Mouse (Mus musculus) retina, embryonic 14.5 days (tissue): ENCODE measurements at regions not wholly inside any gene's neighbourhood (a gene's known extent, or its start where the extent isn't known, plus 50 kb on each side); places are given as distances from the start of the nearest gene placed in this dataset.

Source experiments
- DNase-seq: peaks from one replicate; pipeline ENCODE4 v3.0.0-alpha.2; 2015; ENCODE audit warnings: low spot score

GRCm38 (mm10) chr19:59646231-59646630, 188.1 kb downstream of the Emx2 start:
- DNase-seq: no peak

GRCm38 (mm10) chr19:59646656-59647055, 188.5 kb downstream of the Emx2 start:
- peak; percentile 56 for DNase-seq

- no peak for DNase-seq
Observed at GRCm38 (mm10) chr19:59649421-59649820, 191.2 kb downstream of the Emx2 start.

- no peak for DNase-seq
Observed at GRCm38 (mm10) chr19:59650611-59651329, 192.6 kb downstream of the Emx2 start.

GRCm38 (mm10) chr19:59653631-59654367, 195.6 kb downstream of the Emx2 start:
- peak; percentile 40 for DNase-seq

- DNase-seq: no peak
Observed at GRCm38 (mm10) chr19:59655321-59655720, 197.1 kb downstream of the Emx2 start.

- DNase-seq: no peak
Observed at GRCm38 (mm10) chr19:59669793-59670192, 211.6 kb downstream of the Emx2 start.

- DNase-seq: no peak
Observed at GRCm38 (mm10) chr19:59673537-59673936, 215.4 kb downstream of the Emx2 start.

GRCm38 (mm10) chr19:59679191-59679590, 221.0 kb downstream of the Emx2 start:
- DNase-seq: no peak

- no peak for DNase-seq
Observed at GRCm38 (mm10) chr19:59680356-59680755, 222.2 kb downstream of the Emx2 start.

- DNase-seq: no peak
Observed at GRCm38 (mm10) chr19:59684292-59684691, 226.1 kb downstream of the Emx2 start.

- DNase-seq: no peak
Observed at GRCm38 (mm10) chr19:59685826-59686717, 227.9 kb downstream of the Emx2 start.

- no peak for DNase-seq
Observed at GRCm38 (mm10) chr19:59687206-59687605, 229.0 kb downstream of the Emx2 start.

- DNase-seq: no peak
Observed at GRCm38 (mm10) chr19:59687681-59688080, 229.5 kb downstream of the Emx2 start.

- DNase-seq: no peak
Observed at GRCm38 (mm10) chr19:59691541-59692096, 233.4 kb downstream of the Emx2 start.

GRCm38 (mm10) chr19:59697628-59698027, 239.5 kb downstream of the Emx2 start:
- DNase-seq: peak; percentile 73

- DNase-seq: no peak
Observed at GRCm38 (mm10) chr19:59700187-59700586, 242.0 kb downstream of the Emx2 start.

GRCm38 (mm10) chr19:59707106-59707505, 236.3 kb downstream of the Rab11fip2 start:
- DNase-seq: no peak

- DNase-seq: no peak
Observed at GRCm38 (mm10) chr19:59709180-59709579, 234.3 kb downstream of the Rab11fip2 start.

GRCm38 (mm10) chr19:59715086-59715485, 228.4 kb downstream of the Rab11fip2 start:
- no peak for DNase-seq

- peak; percentile 45 for DNase-seq
Observed at GRCm38 (mm10) chr19:59717813-59718483, 225.5 kb downstream of the Rab11fip2 start.

GRCm38 (mm10) chr19:59738541-59738940, 204.9 kb downstream of the Rab11fip2 start:
- no peak for DNase-seq
